ENCODE assay signal across 11 mouse cellular contexts in the genomic region with DNA sequence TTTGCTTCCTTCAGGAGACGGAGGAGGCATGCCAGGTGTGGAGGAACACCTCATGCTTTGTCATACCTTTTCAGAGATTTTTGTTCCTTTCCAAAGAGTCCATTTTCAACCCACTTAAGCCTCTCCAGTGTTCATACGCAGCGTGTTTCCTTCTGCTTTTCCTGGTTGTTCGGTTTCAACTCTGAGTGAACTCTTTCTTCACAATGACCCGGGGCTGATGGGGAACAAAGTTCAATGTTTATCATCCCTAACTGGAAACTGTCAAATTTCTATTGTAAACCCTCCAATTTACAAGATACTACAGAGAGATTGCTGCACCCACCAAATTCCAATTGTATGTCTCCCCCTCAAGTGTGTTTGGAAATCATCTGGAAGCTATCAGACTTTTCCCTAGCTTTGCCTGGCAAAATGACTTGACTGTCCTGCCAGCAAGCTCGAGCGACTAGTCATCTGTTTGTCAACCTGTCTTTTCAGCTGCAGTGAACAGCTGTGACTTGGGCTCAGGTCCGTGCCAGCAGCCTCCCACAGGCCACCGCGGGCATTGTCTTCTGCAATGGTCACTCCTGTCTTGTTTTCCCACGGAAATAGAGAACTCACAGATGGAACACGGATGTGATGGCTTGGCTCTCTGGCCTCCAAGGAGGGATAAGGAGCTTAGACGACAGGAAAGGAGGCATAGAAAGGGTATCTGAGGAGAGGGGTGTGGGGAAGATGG. TPM values are rescaled to one million over a fixed set of nuclear protein-coding genes. Genes with fewer than 3 reads are reported as not detected.
DNase-seq lines count a peak whose midpoint lies in the region; ATAC-seq lines count a peak whose summit lies in the region.
"Had no signal": no experiment of that assay in that cellular context is flagged by ENCODE, and none has a peak within 500 bp of the region (broad histone marks: within the 10 kb centered on the region; RNA-seq: fewer than 3 reads in every experiment).

No protein-coding gene starts in this region.

- intact Hi-C loops in heart, postnatal 10 days (cut with DNase I), result no loop called here

- no peaks in the 10 kb centered on the region for H3K36me3 ChIP-seq in kidney, embryonic 14.5 days (ENCODE audit: control insufficient read depth, insufficient read depth, low read length)
- H3K36me3 ChIP-seq in embryonic facial prominence, embryonic 15.5 days, result no peaks in the 10 kb centered on the region
- H3K36me3 ChIP-seq: embryonic facial prominence, embryonic 12.5 days; G1E had no signal

- 0 out of 2 replicates have a peak, but pooled peaks cover 4% of the 10 kb centered on the region for H3K9me3 ChIP-seq in kidney, embryonic 14.5 days (ENCODE audit: control insufficient read depth, low read length)
- no peaks in the 10 kb centered on the region for H3K9me3 ChIP-seq in embryonic facial prominence, embryonic 15.5 days (replicated peaks)
- H3K9me3 ChIP-seq: embryonic facial prominence, embryonic 12.5 days; G1E had no signal

- H3K4me1 ChIP-seq in kidney, embryonic 14.5 days (ENCODE audit: control insufficient read depth, insufficient read depth, low read length), result peaks cover 14% of the 10 kb centered on the region
- H3K4me1 ChIP-seq in embryonic facial prominence, embryonic 15.5 days, result peaks cover 18% of the 10 kb centered on the region

- no peak for ATAC-seq in kidney, embryonic 14.5 days (ENCODE audit: low FRiP score, low TSS enrichment)
- no peak for ATAC-seq in embryonic facial prominence, embryonic 15.5 days (ENCODE audit: insufficient number of reproducible peaks, low FRiP score, low TSS enrichment, low read depth)

- H3K27me3 ChIP-seq in kidney, embryonic 14.5 days (ENCODE audit: control insufficient read depth, insufficient read depth, low read length), result no peaks in the 10 kb centered on the region
- no peaks in the 10 kb centered on the region for H3K27me3 ChIP-seq in embryonic facial prominence, embryonic 15.5 days
- H3K27me3 ChIP-seq: embryonic facial prominence, embryonic 12.5 days had no signal

- no peak overlapping the region for H3K9ac ChIP-seq in kidney, embryonic 14.5 days (ENCODE audit: low read depth, low read length)
- no peak overlapping the region for H3K9ac ChIP-seq in embryonic facial prominence, embryonic 15.5 days
- H3K9ac ChIP-seq: embryonic facial prominence, embryonic 12.5 days; liver, embryonic 14.5 days had no signal

- DNase-seq in kidney, postnatal 4 days, result peak; percentile 18 to 41
- DNase-seq in heart, postnatal 10 days, result peak; percentile 81 to 84
- peak; percentile 60 for DNase-seq in lung, postnatal 36 days
- no peak for DNase-seq in thymus, postnatal 25 days
- no peak for DNase-seq in testis, postnatal 14 days (ENCODE audit: low spot score)
- DNase-seq in spleen, postnatal 10 days (ENCODE audit: low spot score in 2 of 2), result no peak

- no peak overlapping the region for H3K4me3 ChIP-seq in kidney, embryonic 14.5 days (ENCODE audit: low read length)
- no peak overlapping the region for H3K4me3 ChIP-seq in embryonic facial prominence, embryonic 15.5 days (replicated peaks)
- H3K4me3 ChIP-seq: embryonic facial prominence, embryonic 12.5 days had no signal

- H3K4me2 ChIP-seq in kidney, embryonic 14.5 days (replicated peaks; ENCODE audit: low read depth, low read length), result no peak overlapping the region
- H3K4me2 ChIP-seq in embryonic facial prominence, embryonic 15.5 days (replicated peaks), result no peak overlapping the region
- H3K4me2 ChIP-seq: embryonic facial prominence, embryonic 12.5 days had no signal

- no peak overlapping the region for H3K27ac ChIP-seq in kidney, embryonic 14.5 days (ENCODE audit: low read depth, low read length)
- 0 out of 2 replicates have a peak overlapping the region, but pooled peaks have one; percentile 25 for H3K27ac ChIP-seq in embryonic facial prominence, embryonic 15.5 days (replicated peaks)
- H3K27ac ChIP-seq: embryonic facial prominence, embryonic 12.5 days; liver, embryonic 14.5 days had no signal

- 67% methylated on average over 13 of the region's 13 CpGs for WGBS in kidney, embryonic 14.5 days
- WGBS in embryonic facial prominence, embryonic 15.5 days, result 43% methylated on average over 13 of the region's 13 CpGs

RNA-seq across cellular contexts. Expression of gene Tmem212, which starts 3.0 kb away (rescaled TPM):
- not detected in 2 replicates for polyA plus RNA-seq in kidney, embryonic 14.5 days (2014; fragmentation: Nextera tagmentation; extraction: Ambion mirVana)
- 7.9 and 18.9 TPM in 2 replicates for polyA plus RNA-seq in embryonic facial prominence, embryonic 15.5 days (2015; fragmentation: Nextera tagmentation; extraction: Ambion mirVana)
- not detected for total RNA-seq in heart, postnatal 10 days (2021)
- total RNA-seq: G1E had no signal
- polyA plus RNA-seq: embryonic facial prominence, embryonic 12.5 days; G1E; liver, embryonic 14.5 days had no signal

RNA-seq across cellular contexts. Expression of gene Pld1, which starts 39.3 kb away (rescaled TPM):
- polyA plus RNA-seq in kidney, embryonic 14.5 days (2014; fragmentation: Nextera tagmentation; extraction: Ambion mirVana), result 2.9 and 4.8 TPM in 2 replicates
- 6.4 and 7.1 TPM in 2 replicates for polyA plus RNA-seq in embryonic facial prominence, embryonic 15.5 days (2015; fragmentation: Nextera tagmentation; extraction: Ambion mirVana)
- 10 to 100 TPM; 11.2 to 19.0 TPM for total RNA-seq in heart, postnatal 10 days (2021)
- polyA plus RNA-seq: G1E had no signal

Comparison
In these comparisons a context has a peak if more than half of its experiments do, and no peak if none do; other contexts are left out.
1. DNase-seq: peak in kidney, postnatal 4 days (2 of 2), heart, postnatal 10 days (2 of 2) and lung, postnatal 36 days (single experiment); none in thymus, postnatal 25 days (single experiment), testis, postnatal 14 days (single experiment) and spleen, postnatal 10 days (0 of 2).